Mouse (Mus musculus) limb, embryonic 10.5 days (tissue): ENCODE measurements around the gene Zkscan1. TPM values are rescaled to one million over a fixed set of nuclear protein-coding genes. Genes with fewer than 3 reads are reported as not detected.
A peak's percentile ranks its signal among the peaks of the same experiment; 100 is the strongest.
"Not testable (repeated sequence)": the region's sequence is repeated elsewhere in the genome, so short reads cannot be mapped to it uniquely, and the experiment has no call there.

Source experiments
- DNase-seq: peaks from one replicate; pipeline ENCODE4 v3.0.0-alpha.2; 2017; ENCODE audit warnings: low spot score
- H3K27ac ChIP-seq: fragments of 300-500 bp; sonication (generic); 2 replicates; pipeline ENCODE4 v1.5.1; 2016; ENCODE audit warnings: mild to moderate bottlenecking
- H3K27me3 ChIP-seq: fragments of 300-500 bp; sonication (generic); 2 replicates; pipeline ENCODE4 v1.6.1; 2016; ENCODE audit warnings: low read depth, mild to moderate bottlenecking; ENCODE audit not compliant: poor library complexity, severe bottlenecking
- H3K36me3 ChIP-seq: fragments of 300-500 bp; sonication (generic); 2 replicates; pipeline ENCODE4 v1.6.1; 2016; ENCODE audit warnings: mild to moderate bottlenecking, moderate library complexity
- H3K4me1 ChIP-seq: fragments of 300-500 bp; sonication (generic); 2 replicates; pipeline ENCODE4 v1.6.1; 2016
- H3K4me3 ChIP-seq: fragments of 300-500 bp; sonication (generic); 2 replicates; pipeline ENCODE4 v1.5.1; 2016; ENCODE audit warnings: mild to moderate bottlenecking, moderate library complexity
- H3K9me3 ChIP-seq: fragments of 300-500 bp; sonication (generic); replicated peaks from 2 replicates; pipeline ENCODE4 v1.6.1; 2016; ENCODE audit warnings: mild to moderate bottlenecking
- WGBS: fragments of 180-500 bp; shearing (Covaris S2); methylation state at CpG from one replicate; pipeline ENCODE4 v1.1.7; 2016; 5-methylcytosine and 5-hydroxymethylcytosine counted together
- polyA plus RNA-seq: library from polyadenylated mRNA; unstranded; fragments of >200 nt; fragmentation: Nextera tagmentation; extraction: Ambion mirVana; gene quantifications from 2 replicates; pipeline ENCODE4 v1.2.1, GENCODE M21; 2016

The Zkscan1 gene
- 24.5 and 29.4 TPM in 2 replicates for polyA plus RNA-seq

- under 1% methylated on average over 27 of the region's 27 CpGs for WGBS
- Histone ChIP-seq H3K9me3 (no peaks in the 10 kb centered on the region), H3K27me3 (no peaks in the 10 kb centered on the region), H3K36me3 (peaks cover 28% of the 10 kb centered on the region), H3K4me1 (peaks cover 12% of the 10 kb centered on the region), H3K4me3 (peak within 1 kb of the TSS; percentile 87), H3K27ac (peak within 1 kb of the TSS; percentile 97)
- peak; percentile 87 for DNase-seq
These were observed at the start of gene Zkscan1 for GRCm38 (mm10) chr5:138084996-138085395. TSS of gene Zkscan1 (plus strand) at chr5:138085084.

- H3K36me3 ChIP-seq, H3K4me1 ChIP-seq, H3K27me3 ChIP-seq, H3K27ac ChIP-seq, H3K4me3 ChIP-seq, DNase-seq, H3K9me3 ChIP-seq: not testable (repeated sequence)
- no CpG with 5 or more reads among the region's 5 CpGs for WGBS
These were observed 32.0 kb upstream of the Zkscan1 start, which contains the start of gene Smok3c for GRCm38 (mm10) chr5:138052894-138053293. TSS of gene Smok3c (plus strand) at chr5:138053194.

- no peaks in the 10 kb centered on the region for H3K27me3 ChIP-seq
- H3K36me3 ChIP-seq = no peaks in the 10 kb centered on the region
- 87% methylated on average over 4 of the region's 4 CpGs for WGBS
- H3K4me3 ChIP-seq = no peak overlapping the region
- no peaks in the 10 kb centered on the region for H3K4me1 ChIP-seq
- DNase-seq = no peak
- H3K27ac ChIP-seq = no peak overlapping the region
- H3K9me3 ChIP-seq = no peaks in the 10 kb centered on the region
These were observed 11.1 kb upstream of the Zkscan1 start for GRCm38 (mm10) chr5:138073803-138074202.

- no peak overlapping the region for H3K4me3 ChIP-seq
- 82% methylated on average over 3 of the region's 3 CpGs for WGBS
- no peak for DNase-seq
- H3K27me3 ChIP-seq = no peaks in the 10 kb centered on the region
- H3K36me3 ChIP-seq = no peaks in the 10 kb centered on the region
- no peaks in the 10 kb centered on the region for H3K9me3 ChIP-seq
- no peak overlapping the region for H3K27ac ChIP-seq
- H3K4me1 ChIP-seq = no peaks in the 10 kb centered on the region
These were observed 9.2 kb upstream of the Zkscan1 start for GRCm38 (mm10) chr5:138075684-138076083.

GRCm38 (mm10) chr5:138076148-138076547, 8.7 kb upstream of the Zkscan1 start:
- no peak for DNase-seq
- Histone ChIP-seq H3K4me1 (no peaks in the 10 kb centered on the region), H3K4me3 (no peak overlapping the region), H3K9me3 (no peaks in the 10 kb centered on the region), H3K36me3 (no peaks in the 10 kb centered on the region), H3K27ac (no peak overlapping the region), H3K27me3 (no peaks in the 10 kb centered on the region)
- 66% methylated on average over 2 of the region's 2 CpGs for WGBS

- no peaks in the 10 kb centered on the region for H3K9me3 ChIP-seq
- no peak for DNase-seq
- H3K27ac ChIP-seq = no peak overlapping the region
- H3K27me3 ChIP-seq = no peaks in the 10 kb centered on the region
- H3K4me3 ChIP-seq = no peak overlapping the region
- H3K36me3 ChIP-seq = no peaks in the 10 kb centered on the region
- WGBS = 90% methylated on average over 5 of the region's 5 CpGs
- H3K4me1 ChIP-seq = 0 out of 2 replicates have a peak, but pooled peaks cover 3% of the 10 kb centered on the region
These were observed 4.4 kb upstream of the Zkscan1 start for GRCm38 (mm10) chr5:138080456-138080855.

GRCm38 (mm10) chr5:138081446-138081845, 3.4 kb upstream of the Zkscan1 start:
- Histone ChIP-seq H3K4me1 (peaks cover 10% of the 10 kb centered on the region), H3K27me3 (no peaks in the 10 kb centered on the region), H3K27ac (no peak overlapping the region), H3K4me3 (no peak overlapping the region), H3K36me3 (no peaks in the 10 kb centered on the region), H3K9me3 (no peaks in the 10 kb centered on the region)
- WGBS = 85% methylated on average over 9 of the region's 9 CpGs
- DNase-seq = no peak

- peaks cover 15% of the 10 kb centered on the region for H3K36me3 ChIP-seq
- no peak overlapping the region for H3K4me3 ChIP-seq
- no peaks in the 10 kb centered on the region for H3K27me3 ChIP-seq
- H3K27ac ChIP-seq = no peak overlapping the region
- no peaks in the 10 kb centered on the region for H3K9me3 ChIP-seq
- 70% methylated on average over 2 of the region's 2 CpGs for WGBS
- no peak for DNase-seq
- peaks cover 12% of the 10 kb centered on the region for H3K4me1 ChIP-seq
These were observed 1.5 kb upstream of the Zkscan1 start for GRCm38 (mm10) chr5:138083318-138083900.

- no peak for DNase-seq
- no peak overlapping the region for H3K4me3 ChIP-seq
- no peak overlapping the region for H3K27ac ChIP-seq
- H3K27me3 ChIP-seq = no peaks in the 10 kb centered on the region
- H3K36me3 ChIP-seq = peaks cover 20% of the 10 kb centered on the region
- peaks cover 12% of the 10 kb centered on the region for H3K4me1 ChIP-seq
- 90% methylated on average over 2 of the region's 2 CpGs for WGBS
- H3K9me3 ChIP-seq = no peaks in the 10 kb centered on the region
These were observed 948 bp upstream of the Zkscan1 start for GRCm38 (mm10) chr5:138083936-138084335.

GRCm38 (mm10) chr5:138084507-138084906, 377 bp upstream of the Zkscan1 start:
- Histone ChIP-seq H3K9me3 (no peaks in the 10 kb centered on the region), H3K27me3 (no peaks in the 10 kb centered on the region), H3K36me3 (peaks cover 26% of the 10 kb centered on the region), H3K4me1 (peaks cover 12% of the 10 kb centered on the region), H3K4me3 (peak overlapping the region; percentile 87), H3K27ac (peak overlapping the region; percentile 97)
- peak; percentile 35 for DNase-seq
- WGBS = 33% methylated on average over 2 of the region's 2 CpGs

- DNase-seq = no peak
- H3K36me3 ChIP-seq = peaks cover 29% of the 10 kb centered on the region
- under 1% methylated on average over 18 of the region's 18 CpGs for WGBS
These were observed 582 bp downstream of the Zkscan1 start for GRCm38 (mm10) chr5:138085421-138085911.

GRCm38 (mm10) chr5:138086842-138087241, 2.0 kb downstream of the Zkscan1 start:
- DNase-seq = no peak
- WGBS = 92% methylated on average over 3 of the region's 3 CpGs
- Histone ChIP-seq H3K9me3 (no peaks in the 10 kb centered on the region), H3K27ac (no peak overlapping the region), H3K4me3 (no peak overlapping the region), H3K4me1 (peaks cover 12% of the 10 kb centered on the region), H3K27me3 (no peaks in the 10 kb centered on the region), H3K36me3 (peaks cover 34% of the 10 kb centered on the region)

More at GRCm38 (mm10) chr5:138085421-138085911, 582 bp downstream of the Zkscan1 start:
- Histone ChIP-seq H3K9me3 (no peaks in the 10 kb centered on the region), H3K27me3 (no peaks in the 10 kb centered on the region), H3K27ac (peak overlapping the region; percentile 97), H3K4me1 (peaks cover 12% of the 10 kb centered on the region), H3K4me3 (peak overlapping the region; percentile 87)

- Histone ChIP-seq H3K27me3 (no peaks in the 10 kb centered on the region), H3K27ac (no peak overlapping the region), H3K4me1 (peaks cover 12% of the 10 kb centered on the region), H3K9me3 (no peaks in the 10 kb centered on the region), H3K36me3 (peaks cover 47% of the 10 kb centered on the region), H3K4me3 (no peak overlapping the region)
- WGBS = 94% methylated on average over 3 of the region's 3 CpGs
- DNase-seq = no peak
These were observed 3.5 kb downstream of the Zkscan1 start for GRCm38 (mm10) chr5:138088366-138088765.
